Mouse (Mus musculus): ENCODE data around the gene Chst3.

DNA sequence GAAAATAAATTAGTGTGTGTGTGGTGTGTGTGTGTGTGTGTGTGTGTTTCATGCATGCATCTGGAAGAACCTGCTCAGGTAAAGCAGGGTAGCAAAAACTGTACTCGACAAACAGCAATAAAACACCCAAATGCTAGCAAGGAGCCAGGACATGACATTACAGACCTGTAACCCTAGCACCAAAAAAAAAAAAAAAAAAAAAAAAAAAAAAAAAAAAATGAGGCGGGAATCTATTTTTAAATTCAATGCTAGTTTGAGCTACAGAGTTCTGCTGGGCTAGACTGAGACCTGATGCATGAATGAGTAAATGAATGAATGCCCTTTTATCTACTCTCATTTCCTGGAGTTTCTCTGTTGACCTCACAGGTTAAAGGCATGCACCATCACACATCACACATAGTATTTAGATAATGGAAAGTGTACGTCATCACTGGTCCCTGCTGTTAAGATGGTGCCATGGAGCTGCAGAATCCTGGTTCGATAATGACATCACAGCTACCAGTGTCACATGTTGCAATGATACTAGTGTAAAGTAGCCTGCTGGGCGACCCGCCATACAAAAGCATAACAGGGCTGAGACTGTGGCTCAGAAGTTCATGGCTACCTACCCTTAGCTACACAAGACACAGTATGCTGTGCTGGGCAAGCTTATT is 29.4 kb downstream of the Chst3 start:
- TF ChIP-seq USF1 (IDR thresholded peaks at IDR 0.05; ENCODE audit: low read depth, low read length) (no peak), HCFC1 (IDR thresholded peaks at IDR 0.05; ENCODE audit: low read depth, low read length) (no peak), EP300 (IDR thresholded peaks at IDR 0.05; ENCODE audit: low read length) (no peak), CTCF (conservative IDR thresholded peaks at IDR 0.05 in 1 of 2, IDR thresholded peaks at IDR 0.05 in 1 of 2; ENCODE audit: low read depth in 2 of 2, low read length in 2 of 2) (no peak), TCF12 (IDR thresholded peaks at IDR 0.05; ENCODE audit: low read depth, low read length) (no peak), ZC3H11A (IDR thresholded peaks at IDR 0.05; ENCODE audit: low read depth, low read length) (no peak), POLR2AphosphoS2 (IDR thresholded peaks at IDR 0.05; ENCODE audit: low read depth, low read length) (no peak)
